Mouse (Mus musculus): ENCODE results near the gene Cul9. TPM values are rescaled to one million over a fixed set of nuclear protein-coding genes. Genes with fewer than 3 reads are reported as not detected.

Gene Cul9
- polyA plus RNA-seq (2012; ENCODE audit: low replicate concordance): 2.6 and 4.9 TPM in 2 replicates

GRCm38 (mm10) chr17:46545813-46546564 is at the start of gene Cul9:
TSS of gene Cul9 (minus strand) at chr17:46546388.

GRCm38 (mm10) chr17:46555673-46556583 is 9.7 kb upstream of the Cul9 start, which contains the start of gene Srf:
TSS of gene Srf (minus strand) at chr17:46556175.

GRCm38 (mm10) chr17:46496623-46497434 is 49.4 kb downstream of the Cul9 start, which contains the start of gene Dnph1:
TSS of gene Dnph1 (plus strand) at chr17:46496711.

GRCm38 (mm10) chr17:46487431-46487830 is 58.8 kb downstream of the Cul9 start, which contains the start of gene Ttbk1:
TSS of gene Ttbk1 (minus strand) at chr17:46487675.

Other genes starting within 250 kb of the Cul9 start
- gene Dlk2, start 249.0 kb downstream of the Cul9 start, polyA plus RNA-seq (2012; ENCODE audit: low replicate concordance): 0.17 TPM in 1 of 2 replicates, not detected in the other
- gene Abcc10, start 218.0 kb downstream of the Cul9 start, polyA plus RNA-seq (2012; ENCODE audit: low replicate concordance): 14.2 and 18.7 TPM in 2 replicates
- gene Zfp318, start 162.7 kb downstream of the Cul9 start, polyA plus RNA-seq (2012; ENCODE audit: low replicate concordance): 7.3 and 10.6 TPM in 2 replicates
- 1.0 TPM in 1 of 2 replicates, not detected in the other for gene Crip3, start 117.5 kb downstream of the Cul9 start, polyA plus RNA-seq (2012; ENCODE audit: low replicate concordance)
- gene Slc22a7, start 107.9 kb downstream of the Cul9 start, polyA plus RNA-seq (2012; ENCODE audit: low replicate concordance): not detected in 2 replicates
- 0.54 and 1.0 TPM in 2 replicates for gene Ttbk1, start 58.7 kb downstream of the Cul9 start, polyA plus RNA-seq (2012; ENCODE audit: low replicate concordance)
- 16.0 and 16.9 TPM in 2 replicates for gene Dnph1, start 49.7 kb downstream of the Cul9 start, polyA plus RNA-seq (2012; ENCODE audit: low replicate concordance)
- gene Srf, start 9.8 kb upstream of the Cul9 start, polyA plus RNA-seq (2012; ENCODE audit: low replicate concordance): 172 and 177 TPM in 2 replicates
- gene Ptk7, start 83.1 kb upstream of the Cul9 start, polyA plus RNA-seq (2012; ENCODE audit: low replicate concordance): 0.66 and 1.9 TPM in 2 replicates
- gene Klc4, start 99.6 kb upstream of the Cul9 start, polyA plus RNA-seq (2012; ENCODE audit: low replicate concordance): 6.1 and 9.9 TPM in 2 replicates
- gene Mrpl2, start 99.8 kb upstream of the Cul9 start, polyA plus RNA-seq (2012; ENCODE audit: low replicate concordance): 845 and 851 TPM in 2 replicates
- gene Cul7, start 103.9 kb upstream of the Cul9 start, polyA plus RNA-seq (2012; ENCODE audit: low replicate concordance): 3.1 and 12.3 TPM in 2 replicates
- 7.7 and 14.0 TPM in 2 replicates for gene Rrp36, start 128.0 kb upstream of the Cul9 start, polyA plus RNA-seq (2012; ENCODE audit: low replicate concordance)
- 55.5 and 91.8 TPM in 2 replicates for gene Mea1, start 132.4 kb upstream of the Cul9 start, polyA plus RNA-seq (2012; ENCODE audit: low replicate concordance)
- 260 and 474 TPM in 2 replicates for gene Klhdc3, start 134.5 kb upstream of the Cul9 start, polyA plus RNA-seq (2012; ENCODE audit: low replicate concordance)
- 87.2 and 94.1 TPM in 2 replicates for gene Ppp2r5d, start 158.7 kb upstream of the Cul9 start, polyA plus RNA-seq (2012; ENCODE audit: low replicate concordance)
- 27.7 and 37.0 TPM in 2 replicates for gene Pex6, start 165.1 kb upstream of the Cul9 start, polyA plus RNA-seq (2012; ENCODE audit: low replicate concordance)
- gene Gnmt, start 182.8 kb upstream of the Cul9 start, polyA plus RNA-seq (2012; ENCODE audit: low replicate concordance): 0.96 TPM in 1 of 2 replicates, not detected in the other
- 88.2 and 108 TPM in 2 replicates for gene Cnpy3, start 205.8 kb upstream of the Cul9 start, polyA plus RNA-seq (2012; ENCODE audit: low replicate concordance)
- 0.23 TPM in 1 of 2 replicates, not detected in the other for gene Ptcra, start 217.3 kb upstream of the Cul9 start, polyA plus RNA-seq (2012; ENCODE audit: low replicate concordance)
- 108 and 208 TPM in 2 replicates for gene 2310039H08Rik, start 226.2 kb upstream of the Cul9 start, polyA plus RNA-seq (2012; ENCODE audit: low replicate concordance)
- gene Rpl7l1, start 236.3 kb upstream of the Cul9 start, polyA plus RNA-seq (2012; ENCODE audit: low replicate concordance): 2.0 and 16.9 TPM in 2 replicates